Mouse (Mus musculus): ENCODE data around the gene Cmklr1. TPM values are rescaled to one million over a fixed set of nuclear protein-coding genes. Genes with fewer than 3 reads are reported as not detected.
A peak's percentile ranks its signal among the peaks of the same experiment; 100 is the strongest.

The Cmklr1 gene
- polyA plus RNA-seq, 1 experiment from 2014 or later, result 3.1 TPM

GRCm38 (mm10) chr5:113664629-113665195, 14.5 kb upstream of the Cmklr1 start:
- Histone ChIP-seq H3K9ac (ENCODE audit: low read length) (no peak overlapping the region), H3K4me2 (ENCODE audit: low read depth, low read length) (no peak overlapping the region), H3K4me3 (ENCODE audit: low read length) (no peak overlapping the region), H3K36me3 (ENCODE audit: control insufficient read depth, insufficient read depth) (no peaks in the 10 kb centered on the region), H3K4me1 (ENCODE audit: control insufficient read depth, insufficient read depth, low read length) (no peaks in the 10 kb centered on the region), H3K27me3 (ENCODE audit: control insufficient read depth, insufficient read depth, low read length) (no peaks in the 10 kb centered on the region; the same call in 1 of the 2 replicates), H3K27ac (ENCODE audit: low read length) (no peak overlapping the region), H3K9me3 (replicated peaks; ENCODE audit: control insufficient read depth, low read length) (peaks cover 3% of the 10 kb centered on the region)
- no peak for ATAC-seq (replicated peaks; ENCODE audit: extremely low read depth, insufficient read depth, low FRiP score)
- 66% methylated on average over 12 of the region's 12 CpGs for WGBS

DNA sequence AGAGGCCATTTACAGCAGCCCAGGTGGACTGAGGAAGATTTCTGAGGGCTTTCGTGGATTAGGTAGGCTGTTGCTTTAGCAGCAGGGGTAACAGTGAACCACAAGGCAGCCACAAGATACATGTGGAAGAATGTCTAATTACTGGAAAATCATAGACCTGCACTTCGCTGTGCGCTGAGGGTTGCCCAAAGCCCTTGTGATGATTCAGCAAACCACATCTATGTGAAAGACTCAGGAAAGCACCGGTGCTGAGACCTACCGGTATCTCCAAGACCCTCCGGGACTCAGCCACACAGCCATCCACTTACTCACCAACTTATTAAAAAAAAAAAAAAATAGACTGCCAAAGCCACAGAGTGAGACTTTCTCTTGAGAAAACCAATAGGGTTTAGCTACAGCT, 13.9 kb upstream of the Cmklr1 start:
- no peak for ATAC-seq (replicated peaks; ENCODE audit: extremely low read depth, insufficient read depth, low FRiP score)
- Histone ChIP-seq H3K9me3 (replicated peaks; ENCODE audit: control insufficient read depth, low read length) (peaks cover 3% of the 10 kb centered on the region), H3K4me2 (ENCODE audit: low read depth, low read length) (no peak overlapping the region), H3K4me3 (ENCODE audit: low read length) (no peak overlapping the region), H3K27me3 (ENCODE audit: control insufficient read depth, insufficient read depth, low read length) (no peaks in the 10 kb centered on the region; the same call in 1 of the 2 replicates), H3K9ac (ENCODE audit: low read length) (no peak overlapping the region), H3K4me1 (ENCODE audit: control insufficient read depth, insufficient read depth, low read length) (no peaks in the 10 kb centered on the region), H3K36me3 (ENCODE audit: control insufficient read depth, insufficient read depth) (no peaks in the 10 kb centered on the region), H3K27ac (ENCODE audit: low read length) (no peak overlapping the region)
- 84% methylated on average over 6 of the region's 6 CpGs for WGBS

DNA sequence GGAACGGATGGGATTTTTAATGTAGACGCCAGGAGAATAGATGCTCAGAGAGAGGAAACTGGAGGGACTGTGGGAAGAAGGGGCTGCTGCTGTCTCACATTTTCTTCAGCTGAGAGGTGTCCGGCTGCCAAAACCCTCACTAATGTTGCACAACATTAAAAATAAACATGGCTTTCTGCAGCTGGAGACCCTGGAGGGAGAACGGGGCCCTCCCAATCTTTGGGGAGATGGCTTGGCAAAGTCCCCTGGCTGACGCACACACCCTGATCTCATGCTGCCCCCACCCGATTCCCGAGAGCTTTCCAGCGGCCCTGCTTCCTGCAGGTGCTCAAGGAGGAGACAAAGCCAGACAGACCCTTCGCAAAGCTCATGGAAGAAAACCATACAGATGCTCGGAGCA, 10.6 kb upstream of the Cmklr1 start:
- Histone ChIP-seq H3K9ac (ENCODE audit: low read length) (no peak overlapping the region), H3K36me3 (ENCODE audit: control insufficient read depth, insufficient read depth) (no peaks in the 10 kb centered on the region), H3K27ac (ENCODE audit: low read length) (no peak overlapping the region), H3K4me3 (ENCODE audit: low read length) (no peak overlapping the region), H3K27me3 (ENCODE audit: control insufficient read depth, insufficient read depth, low read length) (no peaks in the 10 kb centered on the region; the same call in 1 of the 2 replicates), H3K4me2 (ENCODE audit: low read depth, low read length) (no peak overlapping the region), H3K9me3 (replicated peaks; ENCODE audit: control insufficient read depth, low read length) (peaks cover 3% of the 10 kb centered on the region), H3K4me1 (ENCODE audit: control insufficient read depth, insufficient read depth, low read length) (no peaks in the 10 kb centered on the region)
- 52% methylated on average over 10 of the region's 10 CpGs for WGBS
- ATAC-seq (replicated peaks; ENCODE audit: extremely low read depth, insufficient read depth, low FRiP score), result no peak

GRCm38 (mm10) chr5:113654821-113655220, 4.6 kb upstream of the Cmklr1 start:
- Histone ChIP-seq H3K27me3 (ENCODE audit: control insufficient read depth, insufficient read depth, low read length) (peaks cover 3% of the 10 kb centered on the region; the same call in 1 of the 2 replicates), H3K4me1 (ENCODE audit: control insufficient read depth, insufficient read depth, low read length) (peaks cover 3% of the 10 kb centered on the region; the same call in 1 of the 2 replicates), H3K9me3 (replicated peaks; ENCODE audit: control insufficient read depth, low read length) (no peaks in the 10 kb centered on the region; the same call in 1 of the 2 replicates), H3K4me3 (ENCODE audit: low read length) (no peak overlapping the region), H3K4me2 (ENCODE audit: low read depth, low read length) (no peak overlapping the region), H3K9ac (ENCODE audit: low read length) (no peak overlapping the region), H3K36me3 (ENCODE audit: control insufficient read depth, insufficient read depth) (no peaks in the 10 kb centered on the region), H3K27ac (ENCODE audit: low read length) (no peak overlapping the region)
- 82% methylated on average over 12 of the region's 12 CpGs for WGBS
- no peak for ATAC-seq (replicated peaks; ENCODE audit: extremely low read depth, insufficient read depth, low FRiP score)

- Histone ChIP-seq H3K9me3 (replicated peaks; ENCODE audit: control insufficient read depth, low read length) (no peaks in the 10 kb centered on the region), H3K27ac (ENCODE audit: low read length) (no peak overlapping the region), H3K4me2 (ENCODE audit: low read depth, low read length) (no peak overlapping the region), H3K27me3 (ENCODE audit: control insufficient read depth, insufficient read depth, low read length) (peaks cover 7% of the 10 kb centered on the region), H3K9ac (ENCODE audit: low read length) (no peak overlapping the region), H3K36me3 (ENCODE audit: control insufficient read depth, insufficient read depth) (no peaks in the 10 kb centered on the region), H3K4me1 (ENCODE audit: control insufficient read depth, insufficient read depth, low read length) (peaks cover 3% of the 10 kb centered on the region; the same call in 1 of the 2 replicates), H3K4me3 (ENCODE audit: low read length) (no peak overlapping the region)
- no peak for ATAC-seq (replicated peaks; ENCODE audit: extremely low read depth, insufficient read depth, low FRiP score)
- WGBS, result 71% methylated on average over 11 of the region's 11 CpGs
Observed at GRCm38 (mm10) chr5:113654206-113654605, 4.0 kb upstream of the Cmklr1 start.

DNA sequence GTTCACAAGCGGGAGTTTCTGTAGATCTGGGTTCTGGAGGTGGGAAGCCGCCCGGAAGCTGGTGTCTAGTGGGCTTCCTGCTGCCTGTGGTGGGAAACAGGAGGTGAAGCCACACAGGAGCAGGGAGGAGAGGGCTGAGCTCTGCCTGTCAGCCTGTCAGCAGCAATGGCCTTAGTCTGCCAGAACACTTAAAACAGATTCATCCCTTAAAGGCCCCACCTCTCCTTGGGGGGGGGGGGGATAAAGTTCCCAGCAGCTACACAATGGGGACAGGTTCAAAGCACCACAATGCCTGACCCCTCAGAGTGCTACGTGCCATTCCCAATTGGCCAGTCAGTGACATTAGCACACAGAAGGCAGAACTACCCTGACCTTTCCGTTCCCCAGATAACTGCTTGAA, 2.0 kb upstream of the Cmklr1 start:
- Histone ChIP-seq H3K9me3 (replicated peaks; ENCODE audit: control insufficient read depth, low read length) (no peaks in the 10 kb centered on the region), H3K27me3 (ENCODE audit: control insufficient read depth, insufficient read depth, low read length) (peaks cover 8% of the 10 kb centered on the region), H3K4me1 (ENCODE audit: control insufficient read depth, insufficient read depth, low read length) (peaks cover 3% of the 10 kb centered on the region; the same call in 1 of the 2 replicates), H3K4me3 (ENCODE audit: low read length) (no peak overlapping the region), H3K27ac (ENCODE audit: low read length) (no peak overlapping the region), H3K36me3 (ENCODE audit: control insufficient read depth, insufficient read depth) (no peaks in the 10 kb centered on the region), H3K9ac (ENCODE audit: low read length) (no peak overlapping the region), H3K4me2 (ENCODE audit: low read depth, low read length) (no peak overlapping the region)
- 8% methylated on average over 5 of the region's 5 CpGs for WGBS
- no peak for ATAC-seq (replicated peaks; ENCODE audit: extremely low read depth, insufficient read depth, low FRiP score)

- no peaks in the 10 kb centered on the region for H3K36me3 ChIP-seq (ENCODE audit: control insufficient read depth, insufficient read depth)
- H3K4me2 ChIP-seq (ENCODE audit: low read depth, low read length), result peak overlapping the region; percentile 55
- no peak overlapping the region; the same call in none of the 2 replicates for H3K4me3 ChIP-seq (ENCODE audit: low read length)
- H3K9ac ChIP-seq (ENCODE audit: low read length), result no peak overlapping the region
- 60% methylated on average over 5 of the region's 5 CpGs for WGBS
- peaks cover 11% of the 10 kb centered on the region for H3K27me3 ChIP-seq (ENCODE audit: control insufficient read depth, insufficient read depth, low read length)
- no peaks in the 10 kb centered on the region for H3K9me3 ChIP-seq (replicated peaks; ENCODE audit: control insufficient read depth, low read length)
- peaks cover 3% of the 10 kb centered on the region; the same call in 1 of the 2 replicates for H3K4me1 ChIP-seq (ENCODE audit: control insufficient read depth, insufficient read depth, low read length)
- H3K27ac ChIP-seq (ENCODE audit: low read length), result no peak overlapping the region
- ATAC-seq (replicated peaks; ENCODE audit: extremely low read depth, insufficient read depth, low FRiP score), result no peak
Observed at GRCm38 (mm10) chr5:113648647-113649211, 1.5 kb downstream of the Cmklr1 start.

GRCm38 (mm10) chr5:113647141-113647540, 3.1 kb downstream of the Cmklr1 start:
- peaks cover 11% of the 10 kb centered on the region for H3K27me3 ChIP-seq (ENCODE audit: control insufficient read depth, insufficient read depth, low read length)
- H3K36me3 ChIP-seq (ENCODE audit: control insufficient read depth, insufficient read depth), result no peaks in the 10 kb centered on the region
- H3K4me3 ChIP-seq (ENCODE audit: low read length), result no peak overlapping the region
- H3K9me3 ChIP-seq (replicated peaks; ENCODE audit: control insufficient read depth, low read length), result no peaks in the 10 kb centered on the region
- no peak for ATAC-seq (replicated peaks; ENCODE audit: extremely low read depth, insufficient read depth, low FRiP score)
- WGBS, result 89% methylated on average over 8 of the region's 8 CpGs
- H3K27ac ChIP-seq (ENCODE audit: low read length), result no peak overlapping the region
- H3K4me2 ChIP-seq (ENCODE audit: low read depth, low read length), result no peak overlapping the region
- peaks cover 10% of the 10 kb centered on the region for H3K4me1 ChIP-seq (ENCODE audit: control insufficient read depth, insufficient read depth, low read length)
- no peak overlapping the region for H3K9ac ChIP-seq (ENCODE audit: low read length)

- WGBS, result 76% methylated on average over 4 of the region's 4 CpGs
- Histone ChIP-seq H3K36me3 (ENCODE audit: control insufficient read depth, insufficient read depth) (no peaks in the 10 kb centered on the region), H3K4me2 (ENCODE audit: low read depth, low read length) (no peak overlapping the region), H3K9me3 (replicated peaks; ENCODE audit: control insufficient read depth, low read length) (no peaks in the 10 kb centered on the region), H3K9ac (ENCODE audit: low read length) (no peak overlapping the region), H3K27ac (ENCODE audit: low read length) (no peak overlapping the region), H3K4me1 (ENCODE audit: control insufficient read depth, insufficient read depth, low read length) (peaks cover 7% of the 10 kb centered on the region), H3K27me3 (ENCODE audit: control insufficient read depth, insufficient read depth, low read length) (peaks cover 13% of the 10 kb centered on the region), H3K4me3 (ENCODE audit: low read length) (no peak overlapping the region)
- no peak for ATAC-seq (replicated peaks; ENCODE audit: extremely low read depth, insufficient read depth, low FRiP score)
Observed at GRCm38 (mm10) chr5:113644520-113644919, 5.7 kb downstream of the Cmklr1 start.

Data from heart, embryonic 16.5 days (tissue).